8 mouse cellular contexts compared by ENCODE assay signal in genomic region chr12:82171591-82171990, GRCm38 (mm10). TPM values are rescaled to one million over a fixed set of nuclear protein-coding genes. Genes with fewer than 3 reads are reported as not detected.
DNase-seq lines count a peak whose midpoint lies in the region; ATAC-seq and TF ChIP-seq lines count a peak whose summit lies in the region.

No protein-coding gene starts in this region.

- TF ChIP-seq POLR2A in liver, adult 2 months (IDR thresholded peaks at IDR 0.05; ENCODE audit: extremely low read depth, insufficient read depth, low read length), result no peak

- peak overlapping the region; percentile 95 for H3K27ac ChIP-seq in left cerebral cortex, adult 2 months
- H3K27ac ChIP-seq in liver, adult 2 months (replicated peaks; ENCODE audit: insufficient read depth, low read depth, low read length), result no peak overlapping the region

- no peaks in the 10 kb centered on the region for H3K27me3 ChIP-seq in liver, adult 2 months (ENCODE audit: control insufficient read depth, insufficient read depth, low read length)

- peak overlapping the region; percentile 65 for H3K4me3 ChIP-seq in left cerebral cortex, adult 2 months
- no peak overlapping the region for H3K4me3 ChIP-seq in liver, adult 2 months (ENCODE audit: insufficient read depth, low read depth, low read length)

- H3K36me3 ChIP-seq in liver, adult 2 months (ENCODE audit: control insufficient read depth, insufficient read depth, low read length), result no peaks in the 10 kb centered on the region

- peak; percentile 39 for TF ChIP-seq CTCF in left cerebral cortex, adult 2 months (IDR thresholded peaks at IDR 0.05)
- TF ChIP-seq CTCF in liver, adult 2 months (IDR thresholded peaks at IDR 0.05; ENCODE audit: low read depth, low read length), result peak; percentile 56

- intact Hi-C loops in left cerebral cortex, adult 2 months (cut with DNase I), result loop anchor here (5.0 kb wide), 4 partner anchors 96 to 236 kb away; no protein-coding TSS in a partner anchor

- no peak for ATAC-seq in erythroid progenitor cell, adult 5-6 weeks (replicated peaks; ENCODE audit: low FRiP score, poor library complexity, severe bottlenecking)

- H3K4me1 ChIP-seq in liver, adult 2 months (ENCODE audit: control insufficient read depth, insufficient read depth, low read length), result peaks cover 6% of the 10 kb centered on the region; the same call in 1 of the 2 replicates

- DNase-seq in left cerebral cortex, adult 2 months (ENCODE audit: extremely low spot score in 1 of 2, low spot score in 2 of 2), result peak; percentile 29 to 35
- no peak for DNase-seq in left cerebral cortex, adult 8-10 months (ENCODE audit: low spot score in 2 of 2)
- DNase-seq in cerebellum, postnatal 10 days, result peak; percentile 65
- DNase-seq in heart, adult 8-10 months (ENCODE audit: low spot score), result peak; percentile 38
- DNase-seq in kidney, adult 9 months, result peak; percentile 78
- peak; percentile 50 for DNase-seq in liver, adult 2 months (ENCODE audit: extremely low read depth, low read depth, low spot score)
- DNase-seq in naive thymus-derived CD4-positive, alpha-beta T cell, adult 2 months (ENCODE audit: low read depth), result peak; percentile 39

- H3K79me2 ChIP-seq in liver, adult 2 months (ENCODE audit: control insufficient read depth, insufficient read depth, low read length), result peaks cover 21% of the 10 kb centered on the region; the same call in 1 of the 2 replicates

- 39% methylated on average over 10 of the region's 10 CpGs for WGBS in liver, adult 2 months

- H3K9ac ChIP-seq in liver, adult 2 months (ENCODE audit: low read depth, low read length), result no peak overlapping the region

RNA-seq across cellular contexts. Expression of gene Sipa1l1, which starts 2.5 kb away (rescaled TPM):
- 100 to 1,000 TPM; 311 to 327 TPM for total RNA-seq in left cerebral cortex, adult 2 months (2021)
- total RNA-seq in left cerebral cortex, adult 8-10 months (2022), result 100 to 1,000 TPM; 245 to 307 (median 281) TPM
- total RNA-seq in heart, adult 8-10 months (2022), result 10 to 100 TPM in 1 of 4 experiments, 1 to 10 TPM in 3; 8.3 to 11.1 (median 9.4) TPM
- total RNA-seq in liver, adult 2 months (2014; rRNA removed), result 13.7 and 17.6 TPM in 2 replicates
- polyA plus RNA-seq in liver, adult 2 months (2012; rRNA removed), result 9.7 and 10.3 TPM in 2 replicates
- 6.8 and 7.1 TPM in 2 replicates for total RNA-seq in erythroid progenitor cell, adult 5-6 weeks (2015; ENCODE audit: low replicate concordance)
- total RNA-seq in erythroid progenitor cell, adult 5-6 weeks (2017; ENCODE audit: low replicate concordance), result 3.5 and 4.3 TPM in 2 replicates

Comparison
In these comparisons a context has a peak if more than half of its experiments do, and no peak if none do; other contexts are left out.
1. DNase-seq: peak in left cerebral cortex, adult 2 months (2 of 2), cerebellum, postnatal 10 days (2 of 2), heart, adult 8-10 months (single experiment), kidney, adult 9 months (single experiment), liver, adult 2 months (single experiment) and naive thymus-derived CD4-positive, alpha-beta T cell, adult 2 months (single experiment); none in left cerebral cortex, adult 8-10 months (0 of 2).
2. RNA of gene Sipa1l1, which starts 2.5 kb away (total RNA-seq): 311 to 327 TPM in left cerebral cortex, adult 2 months and 245 to 307 TPM in left cerebral cortex, adult 8-10 months; 13.7 to 17.6 TPM in liver, adult 2 months, 8.3 to 11.1 TPM in heart, adult 8-10 months and 3.5 to 7.1 TPM in erythroid progenitor cell, adult 5-6 weeks; every median in the first group is over 10 times any median in the second.